Mouse (Mus musculus): Measurements from ENCODE around the gene Klhl28.

The Klhl28 gene

DNA sequence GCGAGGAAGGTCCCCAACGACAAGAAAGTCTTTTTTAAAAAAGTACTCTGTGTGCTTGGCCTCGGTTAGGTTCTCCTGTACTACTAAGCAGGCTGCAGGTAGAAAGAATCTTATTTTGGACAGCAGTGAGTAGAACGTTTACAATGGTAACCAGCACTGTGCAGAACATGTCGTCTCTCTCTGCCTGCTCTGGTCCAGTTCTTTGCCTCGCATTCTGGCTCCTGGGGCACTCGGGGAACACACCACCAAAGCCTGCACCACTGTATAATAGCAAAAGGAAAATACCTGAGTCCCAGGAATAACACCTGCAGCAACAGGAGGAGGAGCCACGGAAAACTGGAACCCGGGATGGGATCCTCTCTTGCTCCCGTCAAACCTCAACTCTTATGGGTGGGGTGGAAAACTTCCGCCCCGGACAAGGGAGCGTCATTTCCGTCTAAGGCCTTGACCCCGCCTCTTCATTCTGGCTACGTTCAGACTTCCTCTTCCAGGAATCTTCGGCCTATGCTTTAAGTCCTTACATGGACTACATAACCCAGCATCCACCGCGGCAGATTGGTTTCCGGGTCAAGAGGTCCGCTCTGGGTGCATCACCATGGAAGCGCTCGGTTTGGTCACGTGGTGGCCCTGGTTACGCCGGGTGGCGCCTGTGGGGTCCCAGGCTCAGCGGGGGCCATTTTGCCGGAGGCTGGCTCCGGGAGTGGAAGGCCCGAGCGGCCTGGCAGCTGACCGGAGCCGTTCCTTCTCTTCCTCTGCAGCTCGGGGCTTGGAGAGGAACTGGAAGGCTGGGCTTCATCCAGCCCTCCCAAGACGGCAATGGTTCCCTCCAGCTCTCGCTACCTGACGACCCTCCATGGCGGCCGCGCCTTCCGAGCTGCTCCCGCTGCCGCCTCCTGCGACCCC, at the start of gene Klhl28, which contains the start of gene Togaram1:
Gene Klhl28 (minus strand): TSS at position 411 of the 903 bp plus-strand sequence.
Gene Togaram1 (plus strand): TSS at position 681 of the 903 bp plus-strand sequence.
- DNase-seq (ENCODE audit: low spot score): peak; percentile 99

DNA sequence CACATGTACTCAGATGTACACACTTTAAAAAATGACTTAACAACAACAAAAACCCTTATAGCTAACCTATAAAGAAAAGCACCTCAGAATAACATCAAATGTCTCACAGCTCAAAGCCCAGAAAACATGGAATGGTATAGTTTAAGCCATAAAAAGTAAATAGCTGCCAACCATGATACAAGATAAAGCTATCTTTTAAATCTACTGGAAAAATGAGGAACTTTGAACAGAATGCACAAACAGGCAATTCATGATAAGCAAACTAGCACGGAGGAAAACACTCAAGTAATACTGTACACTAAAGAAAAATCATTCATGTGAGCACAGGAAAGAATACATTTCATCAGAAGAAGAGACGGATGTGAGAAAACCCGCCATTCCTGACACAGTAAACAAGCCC, 42.4 kb upstream of the Klhl28 start:
- DNase-seq (ENCODE audit: low spot score): no peak

GRCm38 (mm10) chr12:64977518-64977917, 12.2 kb upstream of the Klhl28 start:
- no peak for DNase-seq (ENCODE audit: low spot score)

DNA sequence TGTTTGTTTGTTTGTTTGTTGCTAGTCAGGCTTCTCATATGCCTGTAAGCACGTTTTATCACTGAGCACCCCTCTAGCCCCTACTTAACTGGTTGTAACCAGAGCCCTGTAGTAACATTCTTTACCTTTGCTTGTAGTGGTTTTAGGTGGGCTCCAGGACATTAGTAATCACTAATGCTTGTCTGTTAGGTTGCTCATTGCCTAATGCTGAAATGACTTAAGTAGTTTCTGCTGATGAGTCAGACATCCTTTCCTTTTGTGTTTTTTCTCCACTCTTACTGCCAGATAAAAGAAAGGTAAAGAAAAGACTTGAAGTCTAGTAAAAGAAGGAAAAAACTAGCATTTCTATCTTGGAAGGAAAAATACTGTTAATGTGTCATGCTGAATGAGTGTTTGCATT, 10.9 kb upstream of the Klhl28 start:
- no peak for DNase-seq (ENCODE audit: low spot score)

DNA sequence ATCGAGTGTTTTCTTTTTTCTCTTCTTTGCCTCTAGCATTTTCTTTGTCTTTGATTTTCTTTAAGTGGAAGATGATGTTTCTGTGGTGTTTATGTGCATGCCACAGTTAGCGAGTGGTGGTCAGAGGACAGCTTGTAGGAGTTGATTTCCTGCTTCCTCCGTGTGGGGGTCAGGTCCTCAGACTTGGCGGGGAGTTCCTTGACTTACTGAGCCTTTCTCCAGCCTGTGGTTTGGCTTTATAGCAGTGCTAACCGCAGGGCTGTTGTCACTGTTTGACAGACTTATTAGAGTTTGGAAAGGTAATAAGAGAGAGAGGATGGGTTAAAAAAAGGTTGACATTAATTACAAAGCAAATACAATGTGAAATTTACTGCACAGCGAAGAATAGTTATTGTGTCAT, 10.2 kb upstream of the Klhl28 start:
- DNase-seq (ENCODE audit: low spot score): no peak

- DNase-seq (ENCODE audit: low spot score): no peak
Measured at GRCm38 (mm10) chr12:64972063-64972462, 6.7 kb upstream of the Klhl28 start.

DNA sequence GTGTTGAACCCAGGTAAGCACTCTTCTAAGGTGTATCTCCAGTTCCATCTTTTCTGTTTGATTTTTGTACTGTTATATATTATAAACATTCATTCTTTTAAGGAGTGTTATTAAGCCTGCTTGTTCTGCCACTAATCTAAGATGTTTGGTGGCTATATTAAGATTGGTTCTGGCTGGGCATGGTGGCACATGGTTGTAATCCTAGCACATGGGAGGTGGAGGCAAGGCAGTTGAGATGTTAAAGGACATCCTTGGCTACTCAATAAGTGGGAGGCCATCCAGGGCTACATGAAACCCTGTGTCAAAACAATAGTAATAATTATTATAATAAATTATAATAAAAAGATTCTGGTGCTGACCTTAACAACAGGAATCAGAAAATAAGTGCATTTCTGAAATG, 6.1 kb upstream of the Klhl28 start:
- DNase-seq (ENCODE audit: low spot score): no peak

DNA sequence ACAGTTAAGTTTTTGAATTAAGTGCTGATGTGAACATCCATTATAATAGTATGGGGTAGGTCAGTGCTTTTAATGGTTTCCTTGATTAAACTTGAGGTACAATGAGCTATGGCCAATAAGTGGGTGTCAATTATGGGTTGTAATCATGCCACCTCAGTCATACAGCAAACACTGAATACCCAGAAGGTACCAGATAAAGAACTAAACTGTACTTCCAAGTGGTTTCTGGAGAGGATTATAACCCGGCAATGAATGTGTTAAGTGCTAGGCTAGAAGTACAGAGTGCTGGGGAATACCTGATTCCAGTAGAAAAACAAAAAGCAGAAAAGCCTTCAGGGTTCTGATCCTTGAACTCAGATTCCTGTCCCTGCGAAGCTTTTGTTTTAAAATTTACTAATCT, 2.7 kb upstream of the Klhl28 start:
- DNase-seq (ENCODE audit: low spot score): peak; percentile 10

DNA sequence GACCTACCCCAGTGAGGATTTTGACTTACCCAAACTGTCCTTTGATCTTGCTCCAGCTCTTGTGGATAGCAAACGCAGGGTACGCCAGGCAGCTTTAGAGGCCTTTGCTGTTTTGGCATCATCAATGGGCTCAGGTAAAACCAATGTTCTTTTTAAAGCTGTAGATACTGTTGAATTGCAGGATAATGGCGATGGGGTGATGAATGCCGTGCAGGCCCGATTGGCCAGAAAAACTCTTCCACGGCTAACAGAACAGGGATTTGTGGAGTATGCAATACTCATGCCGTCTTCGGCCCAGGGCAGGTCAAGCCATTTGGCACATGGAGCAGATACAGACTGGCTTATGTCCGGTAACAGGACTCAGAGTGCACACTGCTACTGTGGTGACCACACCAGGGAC, 2.1 kb upstream of the Klhl28 start:
- DNase-seq (ENCODE audit: low spot score): peak; percentile 6

DNA sequence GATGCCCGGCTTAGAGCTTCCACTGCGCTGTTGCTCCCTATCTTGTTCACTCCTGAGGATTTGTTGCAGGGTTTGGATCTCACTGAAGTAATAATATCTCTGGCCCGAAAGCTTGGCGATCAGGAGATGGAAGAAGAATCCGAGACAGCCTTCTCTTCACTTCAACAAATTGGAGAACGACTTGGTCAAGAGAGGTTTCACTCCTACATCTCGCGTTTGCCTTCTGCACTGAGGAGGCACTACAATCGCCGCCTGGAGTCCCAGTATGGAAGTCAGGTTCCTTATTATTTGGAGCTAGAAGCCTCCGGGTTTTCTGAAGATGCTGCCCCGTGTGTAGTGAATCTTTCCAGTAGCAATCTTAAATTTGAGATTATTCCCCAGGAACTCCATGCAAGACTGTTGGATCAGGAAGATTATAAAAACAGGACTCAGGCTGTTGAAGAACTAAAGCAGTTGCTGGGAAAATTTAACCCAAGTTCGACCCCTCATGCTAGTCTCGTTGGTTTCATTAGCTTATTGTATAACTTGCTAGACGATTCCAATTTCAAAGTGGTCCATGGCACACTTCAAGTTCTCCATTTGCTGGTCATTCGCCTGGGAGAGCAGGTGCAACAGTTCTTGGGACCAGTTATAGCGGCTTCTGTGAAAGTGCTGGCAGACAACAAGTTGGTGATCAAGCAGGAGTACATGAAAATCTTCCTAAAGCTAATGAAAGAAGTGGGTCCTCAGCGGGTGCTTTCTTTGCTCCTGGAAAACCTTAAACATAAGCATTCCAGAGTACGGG, 1.5 kb upstream of the Klhl28 start:
- peak; percentile 29 for DNase-seq (ENCODE audit: low spot score)

- peak; percentile 57 for DNase-seq (ENCODE audit: low spot score)
Measured at GRCm38 (mm10) chr12:64966101-64966631, 832 bp upstream of the Klhl28 start.

DNA sequence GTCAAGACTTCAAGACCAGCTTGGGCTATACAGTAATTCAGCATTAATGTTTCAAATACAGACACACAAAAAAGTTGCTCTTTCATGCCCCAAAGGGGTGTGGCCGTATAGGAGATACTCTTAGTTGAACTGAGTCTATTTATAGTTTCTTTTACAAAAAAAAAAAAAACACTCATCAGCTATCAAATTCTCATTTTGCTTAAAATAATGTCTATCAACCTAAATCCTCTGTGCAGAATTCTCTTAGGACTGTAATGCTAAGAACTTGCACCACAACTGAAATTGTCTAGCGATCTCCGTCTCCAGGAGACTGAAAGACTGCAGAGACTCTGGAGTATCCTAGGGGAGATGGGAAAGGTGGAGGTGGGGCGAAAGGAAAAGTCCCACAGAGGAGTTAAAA, 774 bp downstream of the Klhl28 start:
- no peak for DNase-seq (ENCODE audit: low spot score)

DNA sequence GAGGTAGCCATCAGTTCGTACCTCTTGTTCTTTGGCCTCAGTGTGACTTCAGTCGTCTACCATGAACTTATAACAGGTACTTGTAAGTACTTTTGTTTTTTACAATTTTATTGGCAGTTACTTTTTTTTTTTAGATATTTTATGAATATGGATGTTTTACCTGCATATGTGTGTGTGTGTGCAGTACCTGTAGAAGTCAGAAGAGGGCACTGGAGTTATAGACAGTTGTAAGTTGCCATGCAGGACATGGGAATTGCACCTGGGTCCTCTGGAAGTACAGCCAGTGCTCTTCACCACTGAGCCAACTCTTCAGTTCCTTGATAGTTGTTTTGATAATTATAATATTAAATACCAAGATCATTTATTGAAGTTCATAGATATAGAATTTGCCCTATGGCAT, 27.8 kb downstream of the Klhl28 start:
- DNase-seq (ENCODE audit: low spot score): peak; percentile 17

GRCm38 (mm10) chr12:64917578-64918471, 47.5 kb downstream of the Klhl28 start, which contains the start of gene Gm527:
Gene Gm527, plus strand, starts transcription at chr12:64917906.
- peak; percentile 95 for DNase-seq (ENCODE audit: low spot score)

- DNase-seq (ENCODE audit: low spot score): no peak
Measured at GRCm38 (mm10) chr12:64916735-64917134, 48.6 kb downstream of the Klhl28 start.

DNA sequence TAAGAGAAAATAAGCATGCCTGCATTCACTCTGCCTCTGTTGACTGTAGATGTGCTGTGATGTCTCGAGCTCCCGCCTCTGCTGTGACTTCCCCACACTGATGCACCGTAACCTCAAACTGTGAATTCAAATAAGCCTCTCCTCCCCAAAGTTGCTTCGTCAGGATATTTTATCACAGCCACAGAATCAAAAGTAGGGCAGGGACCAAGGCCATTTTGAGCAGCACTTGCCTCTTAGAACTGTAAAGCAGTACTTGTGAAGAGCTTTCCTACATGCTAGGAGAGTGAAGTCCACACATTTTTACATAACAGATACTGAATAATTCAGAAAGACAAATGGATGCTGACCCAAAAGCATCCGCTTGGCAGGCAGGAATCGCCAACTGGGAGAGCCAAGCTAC, 52.3 kb downstream of the Klhl28 start:
- DNase-seq (ENCODE audit: low spot score): no peak

- DNase-seq (ENCODE audit: low spot score): no peak
Measured at GRCm38 (mm10) chr12:64903186-64903585, 62.1 kb downstream of the Klhl28 start.

- DNase-seq (ENCODE audit: low spot score): peak; percentile 59
Measured at GRCm38 (mm10) chr12:64902506-64902905, 62.8 kb downstream of the Klhl28 start.

DNA sequence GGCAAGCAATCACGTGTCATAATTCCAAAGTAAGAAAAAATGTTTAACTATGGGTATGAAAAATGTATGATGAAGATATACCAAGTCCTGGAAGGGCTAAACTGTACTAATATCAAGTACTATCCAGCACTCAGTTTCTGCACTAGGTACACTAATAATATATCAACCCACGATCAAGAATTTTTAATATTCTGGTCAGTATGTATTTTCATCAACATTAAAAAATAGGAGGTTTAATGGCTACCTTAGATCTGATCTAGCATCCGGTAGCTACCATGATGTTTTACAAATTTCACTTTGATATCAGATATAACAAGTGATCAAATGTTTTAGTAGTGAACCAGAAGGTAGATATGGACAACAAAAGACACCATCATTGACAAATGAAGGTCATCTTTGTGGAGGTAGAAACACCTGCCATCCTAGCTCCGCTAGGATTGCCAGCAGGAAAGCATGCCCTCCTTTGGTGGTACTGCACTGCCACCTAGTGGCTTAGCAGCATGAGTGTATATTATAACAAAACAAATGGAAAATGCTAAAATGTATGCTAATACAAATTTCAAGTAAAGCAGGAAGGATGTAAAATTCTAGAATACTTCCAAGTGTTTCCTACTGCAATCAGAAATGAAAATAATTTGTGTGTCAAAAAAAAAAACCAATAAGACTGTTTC, 68.1 kb downstream of the Klhl28 start:
- DNase-seq (ENCODE audit: low spot score): peak; percentile 82
